Mouse (Mus musculus) cerebellum, adult 2 months (tissue): Measurements from ENCODE around the gene Arpp21.

Source experiments
- CTCF ChIP-seq: fragments of 200-500 bp; IDR thresholded peaks from 2 replicates; pipeline ENCODE4 v1.5.1; 2011; ENCODE audit warnings: low read depth, mild to moderate bottlenecking, control low read depth, low read length, moderate library complexity, borderline replicate concordance; ENCODE audit not compliant: insufficient read depth
- POLR2A ChIP-seq: fragments of 200-500 bp; IDR thresholded peaks from 2 replicates; pipeline ENCODE4 v1.6.1; 2011; ENCODE audit warnings: low read length, control low read depth, borderline replicate concordance; ENCODE audit not compliant: insufficient read depth

DNA sequence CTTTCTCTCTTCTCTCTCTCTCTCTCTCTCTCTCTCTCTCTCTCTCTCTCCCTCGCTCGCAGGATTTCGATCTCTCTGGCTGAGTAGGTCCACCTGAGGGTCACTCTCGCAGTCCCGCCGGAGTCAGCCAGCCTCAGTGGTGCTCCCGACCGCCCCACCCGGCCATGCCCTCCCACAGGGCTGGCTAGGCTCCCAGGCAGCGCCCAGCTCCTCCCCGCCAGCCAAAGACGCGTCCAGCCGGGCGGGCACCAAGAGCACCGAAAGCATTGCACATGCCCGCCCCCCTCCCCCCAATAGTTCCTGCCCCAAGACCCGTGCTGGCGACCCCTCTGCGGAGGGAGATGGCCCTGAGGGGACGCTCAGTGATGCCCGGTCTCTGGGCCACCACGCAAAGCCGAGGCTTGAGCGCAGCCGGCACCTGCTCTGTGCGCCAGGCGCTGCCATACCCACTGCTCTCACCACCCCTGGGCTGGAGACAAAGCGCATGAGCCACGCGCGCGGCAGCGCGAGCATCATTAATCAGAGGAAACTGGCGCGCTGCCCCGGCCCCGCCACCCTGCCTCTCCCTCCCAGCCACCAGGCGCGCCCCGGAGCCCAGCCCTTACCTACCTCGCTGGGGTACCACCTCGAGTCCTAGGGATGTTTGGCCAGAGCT, 570 bp downstream of the Arpp21 start:
- TF ChIP-seq POLR2A = no peak; the same call in 1 of the 2 replicates
- no peak for TF ChIP-seq CTCF
